ENCODE assay signal across 21 mouse cellular contexts in genomic region chr8:11015622-11016021, GRCm38 (mm10).
"Had no signal": no experiment of that assay in that cellular context is flagged by ENCODE, and none has a peak within 500 bp of the region (broad histone marks: within the 10 kb centered on the region; RNA-seq: fewer than 3 reads in every experiment).

No protein-coding gene starts in this region.

- H3K4me2 ChIP-seq: intestine, embryonic 15.5 days; kidney, embryonic 15.5 days; limb, embryonic 13.5 days; liver, embryonic 11.5 days; liver, embryonic 15.5 days; midbrain, embryonic 12.5 days had no signal

- H3K27me3 ChIP-seq: intestine, embryonic 15.5 days; midbrain, embryonic 12.5 days had no signal

- ATAC-seq: intestine, embryonic 15.5 days; midbrain, embryonic 16.5 days had no signal

- H3K4me3 ChIP-seq: intestine, embryonic 15.5 days; kidney, embryonic 15.5 days; limb, embryonic 10.5 days; limb, embryonic 13.5 days; liver, embryonic 15.5 days; midbrain, embryonic 12.5 days had no signal

- DNase-seq: kidney, adult 11 months; kidney, adult 8-10 months; kidney, postnatal 10 days; kidney, postnatal 36 days; lung, adult 2 months; lung, postnatal 14 days; lung, postnatal 4 days; right cerebral cortex, adult 18-20 months; right cerebral cortex, postnatal 14 days; right cerebral cortex, postnatal 4 days; thymus, adult 2 months; thymus, postnatal 25 days had no signal

- H3K27ac ChIP-seq: intestine, embryonic 15.5 days; kidney, embryonic 15.5 days; limb, embryonic 10.5 days; limb, embryonic 13.5 days; liver, embryonic 15.5 days; midbrain, embryonic 12.5 days; stomach, postnatal 0 days had no signal

- H3K36me3 ChIP-seq: intestine, embryonic 15.5 days; kidney, embryonic 15.5 days; limb, embryonic 10.5 days; limb, embryonic 13.5 days; liver, embryonic 15.5 days; midbrain, embryonic 12.5 days had no signal

- H3K9me3 ChIP-seq: intestine, embryonic 15.5 days; kidney, embryonic 15.5 days; limb, embryonic 10.5 days; limb, embryonic 13.5 days; liver, embryonic 15.5 days; midbrain, embryonic 12.5 days had no signal

- H3K9ac ChIP-seq: intestine, embryonic 15.5 days; kidney, embryonic 15.5 days; limb, embryonic 13.5 days; liver, embryonic 15.5 days; midbrain, embryonic 12.5 days had no signal
